Mouse (Mus musculus) lung, embryonic 16.5 days (tissue): Measurements from ENCODE around the gene Atp1a2. TPM values are rescaled to one million over a fixed set of nuclear protein-coding genes. Genes with fewer than 3 reads are reported as not detected.

Experiments used
- ATAC-seq: fragments of 200-750 bp; cut with Nextera tagmentation; 2 replicates; pipeline ENCODE4 v1.8.0; 2017; ENCODE audit warnings: low read depth, mild to moderate bottlenecking, moderate library complexity
- H3K27ac ChIP-seq: fragments of 300-500 bp; sonication (generic); 2 replicates; pipeline ENCODE4 v1.5.1; 2014; ENCODE audit warnings: mild to moderate bottlenecking, control low read depth, low read length
- H3K27me3 ChIP-seq: fragments of 300-500 bp; sonication (generic); 2 replicates; pipeline ENCODE4 v1.6.1; 2014; ENCODE audit warnings: low read depth, low read length, mixed read lengths; ENCODE audit not compliant: control insufficient read depth, insufficient read depth
- H3K36me3 ChIP-seq: fragments of 300-500 bp; sonication (generic); 2 replicates; pipeline ENCODE4 v1.6.1; 2014; ENCODE audit warnings: low read length; ENCODE audit not compliant: control insufficient read depth, insufficient read depth
- H3K4me1 ChIP-seq: fragments of 300-500 bp; sonication (generic); replicated peaks from 2 replicates; pipeline ENCODE4 v1.6.1; 2014; ENCODE audit warnings: low read length, mixed read lengths; ENCODE audit not compliant: control insufficient read depth, insufficient read depth
- H3K4me2 ChIP-seq: fragments of 300-500 bp; sonication (generic); 2 replicates; pipeline ENCODE4 v1.6.1; 2014; ENCODE audit warnings: low read depth, low read length, control low read depth
- H3K4me3 ChIP-seq: fragments of 300-500 bp; sonication (generic); 2 replicates; pipeline ENCODE4 v1.5.1; 2014; ENCODE audit warnings: mild to moderate bottlenecking, low read length, control low read depth
- H3K9ac ChIP-seq: fragments of 300-500 bp; sonication (generic); 2 replicates; pipeline ENCODE4 v1.6.1; 2014; ENCODE audit warnings: low read length, control low read depth
- H3K9me3 ChIP-seq: fragments of 300-500 bp; sonication (generic); 2 replicates; pipeline ENCODE4 v1.6.1; 2016; ENCODE audit warnings: low read length; ENCODE audit not compliant: control insufficient read depth
- WGBS: fragments of 180-500 bp; shearing (Covaris S2); extraction: QIAGEN DNeasy Blood & Tissue Kit; methylation state at CpG from one replicate; pipeline ENCODE4 v1.1.7; 2014; 5-methylcytosine and 5-hydroxymethylcytosine counted together
- polyA plus RNA-seq: library from polyadenylated mRNA; unstranded; fragments of >200 nt; fragmentation: Nextera tagmentation; extraction: Ambion mirVana; gene quantifications from 2 replicates; pipeline ENCODE4 v1.2.1, GENCODE M21; 2015

The Atp1a2 gene
- polyA plus RNA-seq, 1 experiment from 2014 or later, result 6.2 TPM

- 69% methylated on average over 3 of the region's 3 CpGs for WGBS
Observed at GRCm38 (mm10) chr1:172289617-172289946, 8.3 kb downstream of the Atp1a2 start.

GRCm38 (mm10) chr1:172288900-172289616 lies 8.8 kb downstream of the Atp1a2 start:
- WGBS, result 89% methylated on average over 11 of the region's 11 CpGs
- Histone ChIP-seq H3K4me2 (no peak overlapping the region), H3K27ac (no peak overlapping the region)

More at GRCm38 (mm10) chr1:172289617-172289946, 8.3 kb downstream of the Atp1a2 start:
- H3K9me3 ChIP-seq, result no peaks in the 10 kb centered on the region
- no peak overlapping the region for H3K4me3 ChIP-seq
- H3K36me3 ChIP-seq, result no peaks in the 10 kb centered on the region
- no peak overlapping the region for H3K4me2 ChIP-seq
- H3K27ac ChIP-seq, result no peak overlapping the region
- H3K4me1 ChIP-seq, result no peaks in the 10 kb centered on the region
- H3K9ac ChIP-seq, result no peak overlapping the region
- no peaks in the 10 kb centered on the region for H3K27me3 ChIP-seq
- ATAC-seq, result no peak

GRCm38 (mm10) chr1:172286740-172287139 lies 11.1 kb downstream of the Atp1a2 start:
- no peaks in the 10 kb centered on the region for H3K36me3 ChIP-seq
- H3K9ac ChIP-seq, result no peak overlapping the region
- H3K27ac ChIP-seq, result no peak overlapping the region
- no peaks in the 10 kb centered on the region; the same call in 1 of the 2 replicates for H3K4me1 ChIP-seq
- 84% methylated on average over 5 of the region's 5 CpGs for WGBS
- no peak for ATAC-seq
- H3K27me3 ChIP-seq, result no peaks in the 10 kb centered on the region
- H3K4me2 ChIP-seq, result no peak overlapping the region
- H3K4me3 ChIP-seq, result no peak overlapping the region
- H3K9me3 ChIP-seq, result no peaks in the 10 kb centered on the region

More at GRCm38 (mm10) chr1:172288900-172289616, 8.8 kb downstream of the Atp1a2 start:
- H3K4me3 ChIP-seq, result no peak overlapping the region
- no peak for ATAC-seq
- no peak overlapping the region for H3K9ac ChIP-seq
- H3K36me3 ChIP-seq, result no peaks in the 10 kb centered on the region
- H3K4me1 ChIP-seq, result no peaks in the 10 kb centered on the region
- no peaks in the 10 kb centered on the region for H3K9me3 ChIP-seq
- H3K27me3 ChIP-seq, result no peaks in the 10 kb centered on the region

GRCm38 (mm10) chr1:172284221-172284620 lies 13.6 kb downstream of the Atp1a2 start:
- H3K9ac ChIP-seq, result no peak overlapping the region
- WGBS, result 81% methylated on average over 14 of the region's 14 CpGs
- H3K4me3 ChIP-seq, result no peak overlapping the region
- no peak overlapping the region for H3K27ac ChIP-seq
- H3K27me3 ChIP-seq, result no peaks in the 10 kb centered on the region
- H3K4me2 ChIP-seq, result no peak overlapping the region
- H3K36me3 ChIP-seq, result no peaks in the 10 kb centered on the region
- no peak for ATAC-seq
- H3K4me1 ChIP-seq, result no peaks in the 10 kb centered on the region; the same call in 1 of the 2 replicates
- no peaks in the 10 kb centered on the region for H3K9me3 ChIP-seq

- Histone ChIP-seq H3K4me1 (no peaks in the 10 kb centered on the region; the same call in 1 of the 2 replicates), H3K27me3 (no peaks in the 10 kb centered on the region), H3K9me3 (no peaks in the 10 kb centered on the region), H3K4me2 (no peak overlapping the region), H3K36me3 (no peaks in the 10 kb centered on the region), H3K9ac (no peak overlapping the region), H3K4me3 (no peak overlapping the region), H3K27ac (no peak overlapping the region)
- ATAC-seq, result no peak
- WGBS, result 91% methylated on average over 6 of the region's 6 CpGs
Observed at GRCm38 (mm10) chr1:172283073-172283472, 14.8 kb downstream of the Atp1a2 start.

- Histone ChIP-seq H3K27ac (no peak overlapping the region), H3K27me3 (no peaks in the 10 kb centered on the region), H3K9ac (no peak overlapping the region), H3K9me3 (no peaks in the 10 kb centered on the region), H3K36me3 (no peaks in the 10 kb centered on the region; the same call in 1 of the 2 replicates), H3K4me3 (no peak overlapping the region), H3K4me2 (no peak overlapping the region), H3K4me1 (no peaks in the 10 kb centered on the region; the same call in 1 of the 2 replicates)
- ATAC-seq, result peak; percentile 85
- WGBS, result 59% methylated on average over 10 of the region's 10 CpGs
Observed at GRCm38 (mm10) chr1:172281522-172282254, 16.2 kb downstream of the Atp1a2 start.

GRCm38 (mm10) chr1:172279768-172280509 lies 17.9 kb downstream of the Atp1a2 start:
- no peak overlapping the region for H3K4me2 ChIP-seq
- WGBS, result 72% methylated on average over 16 of the region's 16 CpGs
- H3K27me3 ChIP-seq, result no peaks in the 10 kb centered on the region
- H3K9ac ChIP-seq, result no peak overlapping the region
- no peaks in the 10 kb centered on the region; the same call in 1 of the 2 replicates for H3K36me3 ChIP-seq
- no peak overlapping the region for H3K4me3 ChIP-seq
- H3K4me1 ChIP-seq, result no peaks in the 10 kb centered on the region; the same call in 1 of the 2 replicates
- ATAC-seq, result no peak
- no peaks in the 10 kb centered on the region for H3K9me3 ChIP-seq
- H3K27ac ChIP-seq, result no peak overlapping the region

- 79% methylated on average over 13 of the region's 13 CpGs for WGBS
- Histone ChIP-seq H3K4me2 (no peak overlapping the region), H3K9ac (no peak overlapping the region), H3K9me3 (no peaks in the 10 kb centered on the region), H3K27me3 (no peaks in the 10 kb centered on the region), H3K4me3 (no peak overlapping the region), H3K27ac (no peak overlapping the region), H3K4me1 (no peaks in the 10 kb centered on the region; the same call in 1 of the 2 replicates), H3K36me3 (no peaks in the 10 kb centered on the region; the same call in 1 of the 2 replicates)
- ATAC-seq, result no peak
Observed at GRCm38 (mm10) chr1:172278328-172278727, 19.5 kb downstream of the Atp1a2 start.

- no peak overlapping the region for H3K9ac ChIP-seq
- H3K27ac ChIP-seq, result no peak overlapping the region
- H3K4me1 ChIP-seq, result no peaks in the 10 kb centered on the region; the same call in 1 of the 2 replicates
- no peak overlapping the region for H3K4me3 ChIP-seq
- H3K27me3 ChIP-seq, result no peaks in the 10 kb centered on the region
- H3K4me2 ChIP-seq, result no peak overlapping the region
- ATAC-seq, result no peak
- no peaks in the 10 kb centered on the region; the same call in 1 of the 2 replicates for H3K36me3 ChIP-seq
- no peaks in the 10 kb centered on the region for H3K9me3 ChIP-seq
- WGBS, result 55% methylated on average over 3 of the region's 3 CpGs
Observed at GRCm38 (mm10) chr1:172277172-172277571, 20.7 kb downstream of the Atp1a2 start.
